Mouse (Mus musculus) C2C12 (cell line): ENCODE results near the gene H2-Ke6.
"Not testable (repeated sequence)": the region's sequence is repeated elsewhere in the genome, so short reads cannot be mapped to it uniquely, and the experiment has no call there.

ENCODE experiments used
- CTCF ChIP-seq: IDR thresholded peaks from one replicate; pipeline ENCODE4 v1.5.1; 2011; ENCODE audit not compliant: control insufficient read depth, insufficient read depth, insufficient read length
- MAX ChIP-seq: IDR thresholded peaks from one replicate; pipeline ENCODE4 v1.6.1; 2011; ENCODE audit warnings: mild to moderate bottlenecking, control low read depth
- MYOD1 ChIP-seq: IDR thresholded peaks from one replicate; pipeline ENCODE4 v1.6.1; 2011; ENCODE audit warnings: low read depth; ENCODE audit not compliant: control insufficient read depth, insufficient read length
- MYOG ChIP-seq: IDR thresholded peaks from one replicate; pipeline ENCODE4 v1.6.1; 2011; ENCODE audit not compliant: control insufficient read depth, insufficient read length; ENCODE audit errors: extremely low read depth
- USF1 ChIP-seq: IDR thresholded peaks from one replicate; pipeline ENCODE4 v1.6.1; 2011; ENCODE audit warnings: low read depth, mild to moderate bottlenecking, control low read depth, moderate library complexity

DNA sequence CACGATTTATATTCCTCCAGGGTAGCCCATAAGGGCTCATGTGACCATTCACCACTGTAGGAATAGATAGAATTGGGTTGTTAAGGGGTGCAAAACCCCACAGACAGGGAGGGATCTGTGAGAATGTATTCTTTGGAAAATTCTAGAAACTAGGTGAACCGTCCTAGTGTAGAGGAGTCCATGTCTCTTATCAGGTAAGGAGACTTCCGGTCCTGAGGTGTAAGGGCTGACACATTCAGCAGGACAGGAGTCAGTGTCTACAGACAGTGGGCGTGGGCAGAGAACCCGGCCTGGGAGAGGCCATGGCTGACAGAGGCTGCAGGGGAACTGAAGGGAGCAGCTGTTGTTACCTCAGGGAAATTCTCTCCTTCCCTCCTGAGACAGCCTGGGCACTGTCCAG is 29.2 kb downstream of the H2-Ke6 start:
- not testable (repeated sequence) for TF ChIP-seq USF1, MYOD1, CTCF, MYOG, MAX
